Mouse (Mus musculus) intestine, embryonic 14.5 days (tissue): ENCODE data around the gene Nop9. TPM values are rescaled to one million over a fixed set of nuclear protein-coding genes. Genes with fewer than 3 reads are reported as not detected.
A peak's percentile ranks its signal among the peaks of the same experiment; 100 is the strongest.

Experiments
- ATAC-seq: fragments of 200-750 bp; cut with Nextera tagmentation; replicated peaks from 2 replicates; pipeline ENCODE4 v1.8.0; 2017; ENCODE audit warnings: low read depth, moderate number of reproducible peaks, moderate TSS enrichment, moderate library complexity; ENCODE audit not compliant: low FRiP score, low TSS enrichment
- DNase-seq: peaks from one replicate; pipeline ENCODE4 v3.0.0-alpha.2; 2018; ENCODE audit warnings: low spot score
- H3K27ac ChIP-seq: fragments of 300-500 bp; sonication (generic); 2 replicates; pipeline ENCODE4 v1.5.1; 2014; ENCODE audit warnings: low read depth, mild to moderate bottlenecking, control low read depth
- H3K27me3 ChIP-seq: fragments of 300-500 bp; sonication (generic); replicated peaks from 2 replicates; pipeline ENCODE4 v1.6.1; 2014; ENCODE audit warnings: low read length, control low read depth; ENCODE audit not compliant: control insufficient read depth, insufficient read depth
- H3K36me3 ChIP-seq: fragments of 300-500 bp; sonication (generic); 2 replicates; pipeline ENCODE4 v1.6.1; 2014; ENCODE audit warnings: low read length, control low read depth; ENCODE audit not compliant: control insufficient read depth, insufficient read depth
- H3K4me1 ChIP-seq: fragments of 300-500 bp; sonication (generic); replicated peaks from 2 replicates; pipeline ENCODE4 v1.6.1; 2014; ENCODE audit warnings: low read length, control low read depth, mixed read lengths; ENCODE audit not compliant: control insufficient read depth, insufficient read depth
- H3K4me2 ChIP-seq: fragments of 300-500 bp; sonication (generic); 2 replicates; pipeline ENCODE4 v1.6.1; 2014; ENCODE audit warnings: low read length
- H3K4me3 ChIP-seq: fragments of 300-500 bp; sonication (generic); 2 replicates; pipeline ENCODE4 v1.5.1; 2014; ENCODE audit warnings: low read depth, low read length, control low read depth, mixed read lengths
- H3K9ac ChIP-seq: fragments of 300-500 bp; sonication (generic); 2 replicates; pipeline ENCODE4 v1.6.1; 2014; ENCODE audit warnings: mild to moderate bottlenecking, low read length
- H3K9me3 ChIP-seq: fragments of 300-500 bp; sonication (generic); 2 replicates; pipeline ENCODE4 v1.6.1; 2016; ENCODE audit warnings: low read length, control low read depth; ENCODE audit not compliant: control insufficient read depth
- WGBS: fragments of 180-500 bp; shearing (Covaris S2); extraction: QIAGEN DNeasy Blood & Tissue Kit; methylation state at CpG from one replicate; pipeline ENCODE4 v1.1.7; 2014; 5-methylcytosine and 5-hydroxymethylcytosine counted together
- polyA plus RNA-seq: library from polyadenylated mRNA; unstranded; fragments of >200 nt; fragmentation: Nextera tagmentation; extraction: Ambion mirVana; gene quantifications from 2 replicates; pipeline ENCODE4 v1.2.1, GENCODE M21; 2014

Gene Nop9
- polyA plus RNA-seq, 1 experiment from 2014 or later = 42.8 TPM

GRCm38 (mm10) chr14:55768555-55768954, 23.1 kb downstream of the Nop9 start:
- ATAC-seq (no peak), DNase-seq (no peak)
- no peak overlapping the region; the same call in 1 of the 2 replicates for H3K4me2 ChIP-seq
- no peaks in the 10 kb centered on the region for H3K36me3 ChIP-seq
- H3K9ac ChIP-seq = no peak overlapping the region
- H3K9me3 ChIP-seq = no peaks in the 10 kb centered on the region
- no peaks in the 10 kb centered on the region for H3K4me1 ChIP-seq
- no peak overlapping the region for H3K4me3 ChIP-seq
- peaks cover 21% of the 10 kb centered on the region for H3K27me3 ChIP-seq
- no peak overlapping the region for H3K27ac ChIP-seq
- 86% methylated on average over 6 of the region's 6 CpGs for WGBS

GRCm38 (mm10) chr14:55769087-55769703, 23.7 kb downstream of the Nop9 start:
- H3K4me3 ChIP-seq = no peak overlapping the region
- WGBS = 79% methylated on average over 16 of the region's 16 CpGs
- peaks cover 21% of the 10 kb centered on the region for H3K27me3 ChIP-seq

GRCm38 (mm10) chr14:55776711-55777110, 31.2 kb downstream of the Nop9 start:
- Histone ChIP-seq H3K36me3 (no peaks in the 10 kb centered on the region), H3K27me3 (0 out of 2 replicates have a peak, but pooled peaks cover 7% of the 10 kb centered on the region), H3K27ac (no peak overlapping the region), H3K9ac (no peak overlapping the region), H3K4me3 (no peak overlapping the region), H3K4me1 (peaks cover 11% of the 10 kb centered on the region; the same call in 1 of the 2 replicates), H3K4me2 (no peak overlapping the region), H3K9me3 (no peaks in the 10 kb centered on the region)
- no peak for DNase-seq
- WGBS = 49% methylated on average over 7 of the region's 7 CpGs
- no peak for ATAC-seq

More at GRCm38 (mm10) chr14:55769087-55769703, 23.7 kb downstream of the Nop9 start:
- no peak overlapping the region for H3K4me2 ChIP-seq
- H3K36me3 ChIP-seq = no peaks in the 10 kb centered on the region
- H3K27ac ChIP-seq = no peak overlapping the region
- no peaks in the 10 kb centered on the region for H3K4me1 ChIP-seq
- no peaks in the 10 kb centered on the region for H3K9me3 ChIP-seq
- ATAC-seq (no peak), DNase-seq (no peak)
- no peak overlapping the region for H3K9ac ChIP-seq

GRCm38 (mm10) chr14:55777176-55777575, 31.7 kb downstream of the Nop9 start:
- Histone ChIP-seq H3K36me3 (no peaks in the 10 kb centered on the region), H3K9me3 (no peaks in the 10 kb centered on the region), H3K9ac (no peak overlapping the region), H3K4me2 (no peak overlapping the region), H3K27ac (no peak overlapping the region), H3K4me1 (peaks cover 11% of the 10 kb centered on the region; the same call in 1 of the 2 replicates), H3K27me3 (0 out of 2 replicates have a peak, but pooled peaks cover 5% of the 10 kb centered on the region), H3K4me3 (no peak overlapping the region)
- DNase-seq = no peak
- ATAC-seq = no peak
- WGBS = 16% methylated on average over 3 of the region's 3 CpGs

GRCm38 (mm10) chr14:55777806-55778205, 32.3 kb downstream of the Nop9 start:
- no peak overlapping the region for H3K4me3 ChIP-seq
- ATAC-seq (no peak), DNase-seq (no peak)
- no peak overlapping the region for H3K9ac ChIP-seq
- no peaks in the 10 kb centered on the region for H3K36me3 ChIP-seq
- no peaks in the 10 kb centered on the region for H3K27me3 ChIP-seq
- H3K4me1 ChIP-seq = peaks cover 17% of the 10 kb centered on the region
- WGBS = 85% methylated on average over 11 of the region's 11 CpGs
- H3K4me2 ChIP-seq = no peak overlapping the region
- H3K27ac ChIP-seq = no peak overlapping the region
- H3K9me3 ChIP-seq = no peaks in the 10 kb centered on the region

GRCm38 (mm10) chr14:55778686-55779085, 33.2 kb downstream of the Nop9 start:
- Histone ChIP-seq H3K36me3 (no peaks in the 10 kb centered on the region), H3K4me2 (no peak overlapping the region), H3K9ac (no peak overlapping the region), H3K4me1 (peaks cover 19% of the 10 kb centered on the region), H3K4me3 (no peak overlapping the region), H3K27ac (no peak overlapping the region), H3K9me3 (no peaks in the 10 kb centered on the region), H3K27me3 (peaks cover under 1% of the 10 kb centered on the region; the same call in 1 of the 2 replicates)
- WGBS = 91% methylated on average over 15 of the region's 15 CpGs
- ATAC-seq (no peak), DNase-seq (no peak)

- Histone ChIP-seq H3K36me3 (no peaks in the 10 kb centered on the region), H3K4me1 (peaks cover 23% of the 10 kb centered on the region), H3K9ac (no peak overlapping the region), H3K27me3 (peaks cover 10% of the 10 kb centered on the region; the same call in 1 of the 2 replicates), H3K9me3 (no peaks in the 10 kb centered on the region), H3K4me2 (no peak overlapping the region), H3K27ac (no peak overlapping the region), H3K4me3 (no peak overlapping the region)
- 67% methylated on average over 16 of the region's 16 CpGs for WGBS
- DNase-seq (no peak), ATAC-seq (no peak)
Measured at GRCm38 (mm10) chr14:55779656-55780055, 34.2 kb downstream of the Nop9 start.

- WGBS = 82% methylated on average over 11 of the region's 11 CpGs
- Histone ChIP-seq H3K4me1 (peaks cover 23% of the 10 kb centered on the region), H3K9ac (no peak overlapping the region), H3K36me3 (no peaks in the 10 kb centered on the region), H3K27me3 (peaks cover 12% of the 10 kb centered on the region), H3K4me2 (no peak overlapping the region), H3K27ac (no peak overlapping the region), H3K9me3 (no peaks in the 10 kb centered on the region), H3K4me3 (no peak overlapping the region)
- DNase-seq (no peak), ATAC-seq (no peak)
Measured at GRCm38 (mm10) chr14:55780736-55781135, 35.2 kb downstream of the Nop9 start.

- Histone ChIP-seq H3K36me3 (no peaks in the 10 kb centered on the region), H3K4me1 (peaks cover 23% of the 10 kb centered on the region), H3K4me3 (no peak overlapping the region), H3K9me3 (no peaks in the 10 kb centered on the region), H3K27me3 (peaks cover 16% of the 10 kb centered on the region), H3K4me2 (peak overlapping the region; percentile 26), H3K27ac (no peak overlapping the region), H3K9ac (no peak overlapping the region)
- ATAC-seq = no peak
- 15% methylated on average over 14 of the region's 14 CpGs for WGBS
- DNase-seq = peak; percentile 77
Measured at GRCm38 (mm10) chr14:55781310-55781709, 35.8 kb downstream of the Nop9 start.
